Mouse (Mus musculus): Measurements from ENCODE around the gene AL607142.1. TPM values are rescaled to one million over a fixed set of nuclear protein-coding genes. Genes with fewer than 3 reads are reported as not detected.

AL607142.1 gene
- polyA plus RNA-seq, 1 experiment from 2014 or later, result not detected

GRCm38 (mm10) chr4:120071842-120072507 lies 7.2 kb downstream of the AL607142.1 start:
- DNase-seq (ENCODE audit: low spot score) (peak; percentile 67), ATAC-seq (ENCODE audit: low FRiP score, low TSS enrichment) (peak; percentile 84)
- TF ChIP-seq EP300 (optimal IDR thresholded peaks at IDR 0.05) (no peak), CTCF (IDR thresholded peaks at IDR 0.05; ENCODE audit: low read depth) (no peak)
- Histone ChIP-seq H3K9ac (ENCODE audit: low read length) (no peak overlapping the region), H3K4me2 (replicated peaks; ENCODE audit: low read depth) (peak overlapping the region; percentile 29; the same call in 1 of the 2 replicates), H3K27me3 (ENCODE audit: control insufficient read depth, insufficient read depth, low read length) (no peaks in the 10 kb centered on the region), H3K27ac (replicated peaks) (peak overlapping the region; percentile 65), H3K4me3 (ENCODE audit: low read depth, low read length) (no peak overlapping the region), H3K9me3 (ENCODE audit: control insufficient read depth, low read length) (no peaks in the 10 kb centered on the region), H3K4me1 (replicated peaks; ENCODE audit: control insufficient read depth, insufficient read depth) (no peaks in the 10 kb centered on the region), H3K36me3 (ENCODE audit: control insufficient read depth, insufficient read depth, low read length) (no peaks in the 10 kb centered on the region)
- 32% methylated on average over 15 of the region's 15 CpGs for WGBS

GRCm38 (mm10) chr4:120074061-120074460 lies 9.3 kb downstream of the AL607142.1 start:
- ATAC-seq (ENCODE audit: low FRiP score, low TSS enrichment) (no peak), DNase-seq (ENCODE audit: low spot score) (no peak)
- Histone ChIP-seq H3K9ac (ENCODE audit: low read length) (no peak overlapping the region), H3K4me3 (ENCODE audit: low read depth, low read length) (no peak overlapping the region), H3K4me2 (replicated peaks; ENCODE audit: low read depth) (no peak overlapping the region), H3K9me3 (ENCODE audit: control insufficient read depth, low read length) (no peaks in the 10 kb centered on the region), H3K4me1 (replicated peaks; ENCODE audit: control insufficient read depth, insufficient read depth) (no peaks in the 10 kb centered on the region), H3K27ac (replicated peaks) (peak overlapping the region; percentile 40; the same call in 1 of the 2 replicates), H3K36me3 (ENCODE audit: control insufficient read depth, insufficient read depth, low read length) (no peaks in the 10 kb centered on the region), H3K27me3 (ENCODE audit: control insufficient read depth, insufficient read depth, low read length) (no peaks in the 10 kb centered on the region)
- 59% methylated on average over 5 of the region's 5 CpGs for WGBS
- no peak for TF ChIP-seq CTCF (IDR thresholded peaks at IDR 0.05; ENCODE audit: low read depth)
- no peak for TF ChIP-seq EP300 (optimal IDR thresholded peaks at IDR 0.05)

- ATAC-seq (ENCODE audit: low FRiP score, low TSS enrichment), result no peak
Observed at GRCm38 (mm10) chr4:120077322-120077721, 12.5 kb downstream of the AL607142.1 start.

DNA sequence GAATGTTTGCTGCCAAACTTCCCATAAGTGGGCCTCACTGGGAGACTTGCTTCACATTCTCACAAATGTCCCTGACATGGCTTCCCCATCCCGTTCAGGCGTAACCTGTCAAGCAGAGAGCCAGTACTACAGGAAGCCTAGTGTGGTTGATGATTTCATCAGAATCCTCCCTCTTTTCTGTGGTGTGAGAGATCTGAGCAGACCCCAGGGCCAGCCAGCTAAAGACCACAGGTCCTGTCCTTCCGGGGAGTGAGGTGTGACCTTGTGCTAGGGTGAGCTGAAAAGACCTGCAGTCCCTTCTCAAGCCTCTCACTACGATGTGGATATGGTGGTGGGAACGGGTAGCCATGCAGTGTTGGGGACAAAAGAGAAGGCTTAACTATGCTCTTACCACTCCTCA lies 17.7 kb downstream of the AL607142.1 start:
- H3K27ac ChIP-seq (replicated peaks), result no peak overlapping the region
- H3K27me3 ChIP-seq (ENCODE audit: control insufficient read depth, insufficient read depth, low read length), result no peaks in the 10 kb centered on the region
- WGBS, result 87% methylated on average over 5 of the region's 5 CpGs
- no peak; the same call in 1 of the 2 replicates for ATAC-seq (ENCODE audit: low FRiP score, low TSS enrichment)
- H3K4me1 ChIP-seq (replicated peaks; ENCODE audit: control insufficient read depth, insufficient read depth), result no peaks in the 10 kb centered on the region
- H3K9me3 ChIP-seq (ENCODE audit: control insufficient read depth, low read length), result no peaks in the 10 kb centered on the region
- H3K4me3 ChIP-seq (ENCODE audit: low read depth, low read length), result no peak overlapping the region
- H3K9ac ChIP-seq (ENCODE audit: low read length), result no peak overlapping the region
- H3K4me2 ChIP-seq (replicated peaks; ENCODE audit: low read depth), result no peak overlapping the region
- no peak for TF ChIP-seq EP300 (optimal IDR thresholded peaks at IDR 0.05)
- TF ChIP-seq CTCF (IDR thresholded peaks at IDR 0.05; ENCODE audit: low read depth), result no peak
- DNase-seq (ENCODE audit: low spot score), result no peak
- H3K36me3 ChIP-seq (ENCODE audit: control insufficient read depth, insufficient read depth, low read length), result no peaks in the 10 kb centered on the region

More at GRCm38 (mm10) chr4:120077322-120077721, 12.5 kb downstream of the AL607142.1 start:
- Histone ChIP-seq H3K27ac (replicated peaks) (no peak overlapping the region), H3K27me3 (ENCODE audit: control insufficient read depth, insufficient read depth, low read length) (no peaks in the 10 kb centered on the region), H3K4me3 (ENCODE audit: low read depth, low read length) (no peak overlapping the region), H3K9me3 (ENCODE audit: control insufficient read depth, low read length) (no peaks in the 10 kb centered on the region), H3K9ac (ENCODE audit: low read length) (no peak overlapping the region), H3K4me2 (replicated peaks; ENCODE audit: low read depth) (no peak overlapping the region), H3K36me3 (ENCODE audit: control insufficient read depth, insufficient read depth, low read length) (no peaks in the 10 kb centered on the region), H3K4me1 (replicated peaks; ENCODE audit: control insufficient read depth, insufficient read depth) (no peaks in the 10 kb centered on the region)
- DNase-seq (ENCODE audit: low spot score), result no peak
- TF ChIP-seq CTCF (IDR thresholded peaks at IDR 0.05; ENCODE audit: low read depth), result no peak
- no peak for TF ChIP-seq EP300 (optimal IDR thresholded peaks at IDR 0.05)
- 88% methylated on average over 8 of the region's 8 CpGs for WGBS

DNA sequence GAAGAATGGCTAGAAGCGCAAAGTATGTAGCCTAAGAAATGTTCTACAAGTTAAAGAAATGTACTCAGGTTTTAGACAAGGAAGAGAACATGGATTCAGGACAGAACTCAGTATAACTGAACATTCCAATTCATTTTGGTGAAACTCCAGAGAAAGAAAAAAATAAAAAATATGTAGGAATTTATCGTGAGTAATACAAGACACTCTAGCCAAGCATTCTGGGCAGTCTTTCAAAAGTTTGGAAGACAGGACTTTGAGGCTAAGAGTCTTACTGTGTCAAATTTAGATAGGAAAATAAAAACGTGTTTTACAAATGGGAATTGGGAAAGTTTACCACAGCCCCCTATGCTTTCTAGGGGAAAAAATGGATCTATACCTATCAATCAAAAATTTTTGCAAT lies 18.9 kb downstream of the AL607142.1 start:
- TF ChIP-seq CTCF (IDR thresholded peaks at IDR 0.05; ENCODE audit: low read depth), result no peak
- TF ChIP-seq EP300 (optimal IDR thresholded peaks at IDR 0.05), result no peak

GRCm38 (mm10) chr4:120089536-120089935 lies 24.7 kb downstream of the AL607142.1 start:
- H3K9me3 ChIP-seq (ENCODE audit: control insufficient read depth, low read length), result no peaks in the 10 kb centered on the region
- WGBS, result 81% methylated on average over 8 of the region's 8 CpGs
- H3K4me1 ChIP-seq (replicated peaks; ENCODE audit: control insufficient read depth, insufficient read depth), result no peaks in the 10 kb centered on the region
- no peak for ATAC-seq (ENCODE audit: low FRiP score, low TSS enrichment)
- H3K27me3 ChIP-seq (ENCODE audit: control insufficient read depth, insufficient read depth, low read length), result no peaks in the 10 kb centered on the region
- H3K36me3 ChIP-seq (ENCODE audit: control insufficient read depth, insufficient read depth, low read length), result no peaks in the 10 kb centered on the region
- DNase-seq (ENCODE audit: low spot score), result no peak
- TF ChIP-seq CTCF (IDR thresholded peaks at IDR 0.05; ENCODE audit: low read depth) (no peak), EP300 (optimal IDR thresholded peaks at IDR 0.05) (no peak)
- H3K27ac ChIP-seq (replicated peaks), result no peak overlapping the region
- no peak overlapping the region for H3K9ac ChIP-seq (ENCODE audit: low read length)
- no peak overlapping the region for H3K4me3 ChIP-seq (ENCODE audit: low read depth, low read length)
- no peak overlapping the region for H3K4me2 ChIP-seq (replicated peaks; ENCODE audit: low read depth)

More for the DNA sequence above, 18.9 kb downstream of the AL607142.1 start:
- DNase-seq (ENCODE audit: low spot score) (no peak), ATAC-seq (ENCODE audit: low FRiP score, low TSS enrichment) (no peak)
- Histone ChIP-seq H3K4me2 (replicated peaks; ENCODE audit: low read depth) (no peak overlapping the region), H3K4me1 (replicated peaks; ENCODE audit: control insufficient read depth, insufficient read depth) (no peaks in the 10 kb centered on the region), H3K9me3 (ENCODE audit: control insufficient read depth, low read length) (no peaks in the 10 kb centered on the region), H3K9ac (ENCODE audit: low read length) (no peak overlapping the region), H3K4me3 (ENCODE audit: low read depth, low read length) (no peak overlapping the region), H3K36me3 (ENCODE audit: control insufficient read depth, insufficient read depth, low read length) (no peaks in the 10 kb centered on the region), H3K27ac (replicated peaks) (no peak overlapping the region), H3K27me3 (ENCODE audit: control insufficient read depth, insufficient read depth, low read length) (no peaks in the 10 kb centered on the region)
- 53% methylated on average over 3 of the region's 3 CpGs for WGBS
